Mouse (Mus musculus): ENCODE measurements at regions not wholly inside any gene's neighbourhood (a gene's known extent, or its start where the extent isn't known, plus 50 kb on each side); places are given as distances from the start of the nearest gene placed in this dataset.
A peak's percentile ranks its signal among the peaks of the same experiment; 100 is the strongest.

DNA sequence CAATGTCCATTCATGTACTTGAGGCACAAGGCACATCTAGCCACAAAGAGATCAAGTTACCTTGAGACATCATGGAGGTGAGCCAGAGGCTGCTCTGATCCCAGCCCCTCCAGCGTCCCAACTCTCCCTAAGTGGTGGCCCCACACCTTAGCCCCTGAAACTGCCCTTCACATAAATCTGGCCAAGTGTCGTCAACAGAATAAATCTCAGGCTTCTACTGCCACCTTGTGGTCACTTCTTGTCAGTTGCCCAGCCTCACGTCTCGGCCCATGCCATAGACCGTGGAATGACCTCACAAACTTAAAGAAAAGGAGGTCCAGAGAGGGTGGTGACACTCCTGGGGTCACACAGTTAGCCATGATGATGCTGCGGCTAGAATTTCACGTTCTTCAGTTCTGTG lies 82.0 kb upstream of the Foxk1 start:
- Histone ChIP-seq H3K27ac (ENCODE audit: control insufficient read depth, insufficient read depth, low read depth, low read length) (no peak overlapping the region), H3K4me3 (ENCODE audit: control insufficient read depth, low read depth, low read length) (no peak overlapping the region), H3K36me3 (ENCODE audit: control insufficient read depth, insufficient read depth, low read length) (no peaks in the 10 kb centered on the region), H3K4me1 (ENCODE audit: control insufficient read depth, insufficient read depth, low read length) (peaks cover 3% of the 10 kb centered on the region), H3K27me3 (ENCODE audit: control insufficient read depth, insufficient read depth, low read length) (no peaks in the 10 kb centered on the region)
- no peak for TF ChIP-seq POLR2A (IDR thresholded peaks at IDR 0.05; ENCODE audit: control insufficient read depth, low read depth, low read length)
- peak; percentile 86; the same call in 1 of the 2 replicates for TF ChIP-seq CTCF (IDR thresholded peaks at IDR 0.05; ENCODE audit: control insufficient read depth, insufficient read depth, insufficient replicate concordance, low read depth, low read length)

DNA sequence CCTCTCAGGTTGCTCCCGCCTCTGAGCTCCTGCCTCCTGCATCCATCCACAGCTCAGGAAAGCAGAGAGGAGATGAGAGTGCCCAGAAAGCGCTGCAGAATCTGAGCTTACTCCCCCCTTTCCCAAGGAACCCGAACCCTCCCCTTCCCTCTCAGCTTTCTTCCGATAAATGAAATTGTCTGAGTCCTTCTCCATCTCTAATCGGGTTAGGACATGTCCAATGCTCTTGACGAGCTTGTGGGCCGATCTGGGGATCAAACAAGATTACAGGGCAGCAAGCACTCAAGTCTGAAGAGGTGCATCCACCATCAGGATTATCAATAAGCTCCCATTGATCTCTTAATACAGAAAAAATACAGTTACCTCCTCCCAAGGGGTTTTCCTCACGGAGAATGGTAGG lies 80.0 kb upstream of the Foxk1 start:
- Histone ChIP-seq H3K4me3 (ENCODE audit: control insufficient read depth, low read depth, low read length) (no peak overlapping the region), H3K4me1 (ENCODE audit: control insufficient read depth, insufficient read depth, low read length) (no peaks in the 10 kb centered on the region; the same call in 1 of the 2 replicates), H3K27ac (ENCODE audit: control insufficient read depth, insufficient read depth, low read depth, low read length) (no peak overlapping the region), H3K36me3 (ENCODE audit: control insufficient read depth, insufficient read depth, low read length) (no peaks in the 10 kb centered on the region), H3K27me3 (ENCODE audit: control insufficient read depth, insufficient read depth, low read length) (no peaks in the 10 kb centered on the region)
- TF ChIP-seq CTCF (IDR thresholded peaks at IDR 0.05; ENCODE audit: control insufficient read depth, insufficient read depth, insufficient replicate concordance, low read depth, low read length) (no peak), POLR2A (IDR thresholded peaks at IDR 0.05; ENCODE audit: control insufficient read depth, low read depth, low read length) (no peak)

DNA sequence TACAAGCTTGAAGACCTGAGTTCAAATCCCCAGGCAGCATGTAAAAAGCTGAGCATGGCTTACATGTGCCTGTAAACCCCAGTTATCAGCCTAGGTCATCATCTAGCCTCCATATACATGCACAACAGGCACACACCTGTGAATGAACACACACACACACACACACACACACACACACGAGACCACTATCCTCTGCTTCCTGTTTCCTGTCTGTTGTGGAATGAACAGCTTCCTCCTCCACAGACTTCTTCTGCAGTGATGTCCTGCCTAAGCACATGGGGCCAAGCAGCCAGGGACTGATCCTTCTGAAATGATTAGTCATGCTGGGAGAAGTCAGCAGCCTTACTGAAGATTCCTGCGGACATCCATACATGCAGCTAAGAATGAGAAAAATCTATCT lies 76.4 kb upstream of the Foxk1 start:
- no peaks in the 10 kb centered on the region for H3K36me3 ChIP-seq (ENCODE audit: control insufficient read depth, insufficient read depth, low read length)
- no peaks in the 10 kb centered on the region for H3K27me3 ChIP-seq (ENCODE audit: control insufficient read depth, insufficient read depth, low read length)
- H3K4me1 ChIP-seq (ENCODE audit: control insufficient read depth, insufficient read depth, low read length) = peaks cover 4% of the 10 kb centered on the region
- no peak overlapping the region for H3K27ac ChIP-seq (ENCODE audit: control insufficient read depth, insufficient read depth, low read depth, low read length)
- TF ChIP-seq POLR2A (IDR thresholded peaks at IDR 0.05; ENCODE audit: control insufficient read depth, low read depth, low read length) = no peak
- TF ChIP-seq CTCF (IDR thresholded peaks at IDR 0.05; ENCODE audit: control insufficient read depth, insufficient read depth, insufficient replicate concordance, low read depth, low read length) = no peak
- H3K4me3 ChIP-seq (ENCODE audit: control insufficient read depth, low read depth, low read length) = no peak overlapping the region

DNA sequence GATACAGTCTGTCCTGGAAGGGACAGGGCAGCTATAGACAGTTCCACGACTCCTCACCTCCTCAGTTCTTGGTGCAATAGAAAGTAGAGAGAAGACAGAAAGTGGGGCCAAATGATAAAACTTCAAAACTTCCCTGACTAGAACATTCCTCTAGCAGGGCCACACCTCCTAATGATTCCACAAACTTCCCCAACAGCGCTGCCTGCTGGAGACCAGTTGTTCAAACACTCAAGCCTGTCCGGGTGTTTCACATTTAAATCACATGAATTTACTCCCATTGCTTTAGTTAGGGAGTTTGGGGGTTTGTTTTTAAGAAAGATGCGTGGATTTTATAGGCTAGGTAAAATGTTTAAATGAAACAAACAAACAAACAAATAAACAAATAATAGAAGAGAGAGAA lies 75.7 kb upstream of the Foxk1 start:
- Histone ChIP-seq H3K27me3 (ENCODE audit: control insufficient read depth, insufficient read depth, low read length) (no peaks in the 10 kb centered on the region), H3K36me3 (ENCODE audit: control insufficient read depth, insufficient read depth, low read length) (no peaks in the 10 kb centered on the region), H3K4me3 (ENCODE audit: control insufficient read depth, low read depth, low read length) (no peak overlapping the region), H3K4me1 (ENCODE audit: control insufficient read depth, insufficient read depth, low read length) (peaks cover 4% of the 10 kb centered on the region), H3K27ac (ENCODE audit: control insufficient read depth, insufficient read depth, low read depth, low read length) (no peak overlapping the region)
- TF ChIP-seq POLR2A (IDR thresholded peaks at IDR 0.05; ENCODE audit: control insufficient read depth, low read depth, low read length) (no peak), CTCF (IDR thresholded peaks at IDR 0.05; ENCODE audit: control insufficient read depth, insufficient read depth, insufficient replicate concordance, low read depth, low read length) (no peak)

DNA sequence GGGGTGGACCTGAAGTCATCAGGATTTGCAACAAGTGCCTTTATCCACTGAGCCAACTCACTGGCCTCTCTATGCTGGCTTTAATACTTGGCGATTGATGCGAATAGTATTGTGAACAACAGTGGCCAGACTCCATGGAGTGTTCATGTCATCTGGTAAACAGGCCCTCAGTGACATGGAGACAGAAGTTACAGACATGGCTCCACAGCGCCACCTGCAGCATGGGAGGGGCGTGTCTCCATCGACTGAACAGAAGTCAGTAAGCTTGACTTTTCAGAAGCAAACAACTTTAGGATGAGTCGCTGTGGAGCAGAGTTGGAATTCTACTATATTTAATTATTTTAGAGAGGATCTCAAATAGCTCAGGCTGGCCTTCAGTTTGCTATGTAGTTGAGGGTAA lies 74.0 kb upstream of the Foxk1 start:
- Histone ChIP-seq H3K27ac (ENCODE audit: control insufficient read depth, insufficient read depth, low read depth, low read length) (no peak overlapping the region), H3K4me3 (ENCODE audit: control insufficient read depth, low read depth, low read length) (no peak overlapping the region), H3K4me1 (ENCODE audit: control insufficient read depth, insufficient read depth, low read length) (peaks cover 5% of the 10 kb centered on the region), H3K27me3 (ENCODE audit: control insufficient read depth, insufficient read depth, low read length) (no peaks in the 10 kb centered on the region), H3K36me3 (ENCODE audit: control insufficient read depth, insufficient read depth, low read length) (no peaks in the 10 kb centered on the region)
- TF ChIP-seq CTCF (IDR thresholded peaks at IDR 0.05; ENCODE audit: control insufficient read depth, insufficient read depth, insufficient replicate concordance, low read depth, low read length) (peak; percentile 91; the same call in 1 of the 2 replicates), POLR2A (IDR thresholded peaks at IDR 0.05; ENCODE audit: control insufficient read depth, low read depth, low read length) (no peak)

DNA sequence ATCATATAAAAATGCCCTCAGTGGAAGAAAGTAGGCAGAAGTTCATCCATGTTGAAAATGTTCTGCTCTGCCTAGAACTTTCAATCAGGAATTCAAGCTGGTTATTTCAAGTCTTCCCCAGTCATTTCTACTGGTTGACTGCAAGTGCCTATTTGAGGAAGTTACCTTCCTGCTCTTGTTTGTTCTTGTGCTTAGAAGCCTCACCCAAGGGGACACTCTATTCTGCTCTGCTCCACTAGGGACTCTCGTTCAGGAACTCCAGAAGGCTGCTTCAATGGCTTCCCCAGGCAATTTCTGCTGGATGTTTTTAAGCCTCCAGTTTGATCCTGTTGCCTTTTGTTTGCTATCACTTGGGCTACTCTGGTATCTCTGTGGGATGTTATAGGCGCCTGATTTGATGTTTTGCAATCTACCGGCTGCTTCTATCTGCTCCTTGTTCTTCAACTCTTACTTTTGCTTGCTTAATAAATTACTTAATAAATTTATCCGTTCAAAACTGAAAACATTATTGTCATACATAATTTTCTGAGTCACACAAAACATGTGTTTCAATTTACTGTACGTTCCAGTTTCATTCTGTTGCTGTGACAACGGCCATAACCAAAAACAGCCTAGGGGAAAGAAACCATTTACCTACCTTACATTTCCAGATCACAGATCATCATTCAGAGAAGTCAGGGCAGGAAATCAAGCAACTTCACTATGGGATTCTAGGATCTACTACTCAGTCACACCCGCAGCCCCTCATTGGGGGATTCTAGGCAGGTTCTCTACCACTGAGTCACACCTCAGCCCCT lies 71.4 kb upstream of the Foxk1 start:
- H3K4me1 ChIP-seq (ENCODE audit: control insufficient read depth, insufficient read depth, low read length) = peaks cover 7% of the 10 kb centered on the region
- H3K4me3 ChIP-seq (ENCODE audit: control insufficient read depth, low read depth, low read length) = no peak overlapping the region
- no peak overlapping the region for H3K27ac ChIP-seq (ENCODE audit: control insufficient read depth, insufficient read depth, low read depth, low read length)
- no peaks in the 10 kb centered on the region for H3K27me3 ChIP-seq (ENCODE audit: control insufficient read depth, insufficient read depth, low read length)
- no peaks in the 10 kb centered on the region for H3K36me3 ChIP-seq (ENCODE audit: control insufficient read depth, insufficient read depth, low read length)
- TF ChIP-seq CTCF (IDR thresholded peaks at IDR 0.05; ENCODE audit: control insufficient read depth, insufficient read depth, insufficient replicate concordance, low read depth, low read length) = no peak
- TF ChIP-seq POLR2A (IDR thresholded peaks at IDR 0.05; ENCODE audit: control insufficient read depth, low read depth, low read length) = no peak

DNA sequence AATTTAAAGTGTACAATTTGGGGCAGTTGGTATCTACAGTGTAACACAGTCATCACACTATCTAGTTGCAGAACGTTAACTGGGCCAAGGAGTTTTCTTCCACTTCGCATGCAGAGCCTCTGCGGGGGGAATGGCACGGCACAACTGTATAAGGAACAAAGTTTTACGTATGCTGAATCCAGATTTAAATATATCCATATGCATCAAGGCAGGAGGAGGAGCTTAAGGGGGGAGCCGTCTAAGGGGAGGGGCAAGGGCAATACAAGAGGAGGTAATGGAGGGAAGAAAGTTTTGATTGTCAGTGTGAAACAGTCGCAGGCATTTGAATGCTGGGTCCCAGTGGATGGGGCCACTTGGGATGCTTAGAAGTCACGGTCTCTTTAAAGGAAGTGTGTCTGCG lies 68.6 kb upstream of the Foxk1 start:
- TF ChIP-seq POLR2A (IDR thresholded peaks at IDR 0.05; ENCODE audit: control insufficient read depth, low read depth, low read length) (no peak), CTCF (IDR thresholded peaks at IDR 0.05; ENCODE audit: control insufficient read depth, insufficient read depth, insufficient replicate concordance, low read depth, low read length) (no peak)
- Histone ChIP-seq H3K36me3 (ENCODE audit: control insufficient read depth, insufficient read depth, low read length) (no peaks in the 10 kb centered on the region), H3K27me3 (ENCODE audit: control insufficient read depth, insufficient read depth, low read length) (no peaks in the 10 kb centered on the region), H3K27ac (ENCODE audit: control insufficient read depth, insufficient read depth, low read depth, low read length) (no peak overlapping the region), H3K4me3 (ENCODE audit: control insufficient read depth, low read depth, low read length) (no peak overlapping the region), H3K4me1 (ENCODE audit: control insufficient read depth, insufficient read depth, low read length) (0 out of 2 replicates have a peak, but pooled peaks cover 3% of the 10 kb centered on the region)

All from testis, adult 2 months (tissue).